In the genomic region with DNA sequence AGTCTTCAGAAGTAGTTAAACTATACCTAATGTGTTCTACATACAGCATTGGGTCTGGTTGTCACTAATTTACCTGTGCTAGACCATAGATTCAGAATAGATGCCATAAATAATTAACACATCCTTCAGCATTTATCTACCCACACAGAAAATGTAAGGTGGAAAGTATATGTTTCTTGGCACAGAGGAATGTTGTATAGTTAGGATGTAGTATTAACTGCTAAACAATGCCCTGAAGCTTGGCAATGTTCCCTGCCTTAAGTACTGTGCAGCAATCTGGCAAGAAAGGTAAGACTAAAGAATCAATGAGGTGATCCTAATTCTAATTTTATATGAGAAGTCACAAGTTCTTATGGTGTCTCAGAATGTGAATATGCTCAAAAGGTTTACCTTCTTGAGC, we compare ENCODE assay signal across 19 mouse cellular contexts.
DNase-seq lines count a peak whose midpoint lies in the region; ATAC-seq lines count a peak whose summit lies in the region.
"Had no signal": no experiment of that assay in that cellular context is flagged by ENCODE, and none has a peak within 500 bp of the region (broad histone marks: within the 10 kb centered on the region; RNA-seq: fewer than 3 reads in every experiment).

No protein-coding gene starts in this region.

- no peak overlapping the region for H3K4me3 ChIP-seq in kidney, embryonic 15.5 days (replicated peaks)
- H3K4me3 ChIP-seq in kidney, embryonic 16.5 days (ENCODE audit: low read length) = no peak overlapping the region

- ATAC-seq in kidney, embryonic 15.5 days (replicated peaks; ENCODE audit: low FRiP score) = peak; percentile 60; the same call in 1 of the 2 replicates
- ATAC-seq in kidney, embryonic 16.5 days (ENCODE audit: low FRiP score, low TSS enrichment) = peak; percentile 89
- ATAC-seq: activated CD4-positive, CD25-positive, alpha-beta regulatory T cell, adult 4 months; CD4-positive, CD25-positive, alpha-beta regulatory T cell, adult 4 months; Patski had no signal

- no peaks in the 10 kb centered on the region for H3K27me3 ChIP-seq in kidney, embryonic 15.5 days
- no peaks in the 10 kb centered on the region for H3K27me3 ChIP-seq in kidney, embryonic 16.5 days (ENCODE audit: insufficient read depth, low read length)
- H3K27me3 ChIP-seq: CH12.LX, Patski had no signal

- no peak overlapping the region for H3K9ac ChIP-seq in kidney, embryonic 15.5 days
- H3K9ac ChIP-seq in kidney, embryonic 16.5 days (replicated peaks; ENCODE audit: low read length) = no peak overlapping the region

- H3K27ac ChIP-seq in kidney, embryonic 15.5 days = no peak overlapping the region
- H3K27ac ChIP-seq in kidney, embryonic 16.5 days (ENCODE audit: low read length) = no peak overlapping the region

- H3K4me2 ChIP-seq in kidney, embryonic 15.5 days = no peak overlapping the region
- no peak overlapping the region for H3K4me2 ChIP-seq in kidney, embryonic 16.5 days (replicated peaks; ENCODE audit: low read depth, low read length)

- H3K9me3 ChIP-seq in kidney, embryonic 15.5 days (replicated peaks) = no peaks in the 10 kb centered on the region
- H3K9me3 ChIP-seq in kidney, embryonic 16.5 days (ENCODE audit: low read length) = no peaks in the 10 kb centered on the region
- H3K9me3 ChIP-seq: G1E had no signal

- H3K36me3 ChIP-seq in kidney, embryonic 15.5 days = no peaks in the 10 kb centered on the region
- H3K36me3 ChIP-seq in kidney, embryonic 16.5 days (ENCODE audit: insufficient read depth, low read length) = no peaks in the 10 kb centered on the region
- H3K36me3 ChIP-seq: G1E had no signal

- H3K4me1 ChIP-seq in kidney, embryonic 15.5 days = no peaks in the 10 kb centered on the region
- H3K4me1 ChIP-seq in kidney, embryonic 16.5 days (ENCODE audit: insufficient read depth, low read length) = no peaks in the 10 kb centered on the region

- no peak for DNase-seq in kidney, adult 11 months
- no peak for DNase-seq in kidney, adult 8-10 months
- DNase-seq: adrenal gland, adult 2 months; adrenal gland, adult 8-10 months; adrenal gland, postnatal 10 days; adrenal gland, postnatal 14 days; adrenal gland, postnatal 25 days; adrenal gland, postnatal 36 days; B cell, adult 2 months; cerebellum, adult 11 months; cerebellum, adult 11-12 months; cerebellum, adult 18-20 months had no signal
